Mouse (Mus musculus): ENCODE results near the gene Foxn3.

The Foxn3 gene

DNA sequence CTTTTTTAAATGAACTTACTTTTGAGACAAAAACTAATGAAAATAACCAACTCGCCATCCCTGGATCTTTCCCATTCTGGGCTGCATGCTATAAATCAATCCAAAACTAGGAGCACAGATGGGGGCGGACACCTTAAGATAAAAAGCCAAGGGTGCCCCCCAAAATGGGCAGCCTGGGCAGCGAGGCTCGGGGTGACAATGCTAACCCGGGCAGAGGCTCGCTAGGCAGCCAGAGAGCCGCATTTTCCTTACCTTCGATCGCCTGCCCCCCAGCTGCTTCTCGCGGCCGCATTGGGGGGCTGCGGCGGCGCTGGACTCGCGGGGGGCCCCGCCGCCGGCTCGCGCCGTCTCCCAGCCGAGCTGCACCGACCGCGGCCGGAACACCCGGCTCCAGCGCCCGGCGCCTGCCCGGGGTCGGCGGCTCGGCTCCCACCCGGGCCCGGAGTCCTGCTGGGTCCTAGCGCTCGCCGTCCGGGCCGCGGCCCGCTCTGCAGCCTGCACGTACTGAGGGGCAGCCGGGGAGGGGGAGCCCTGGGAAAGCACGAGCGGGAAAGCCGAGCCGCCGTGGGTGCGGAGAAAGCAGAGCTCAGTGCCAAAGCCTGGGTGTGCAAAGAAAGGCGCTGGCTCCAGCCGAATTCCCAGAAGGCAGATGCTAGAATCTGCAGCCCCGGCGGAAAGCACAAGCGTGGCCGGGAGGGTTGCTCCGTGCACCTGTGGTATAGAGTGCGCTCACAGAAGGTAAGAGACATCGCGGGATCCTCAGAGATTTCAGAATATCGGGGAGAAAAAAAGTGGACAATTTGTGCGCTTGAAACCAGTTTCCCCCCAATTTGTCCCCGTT, at the start of gene Foxn3:
Foxn3 (minus strand) TSS at position 364 of the 841 bp plus-strand sequence.
- DNase-seq (ENCODE audit: inconsistent age in 2 of 2, low spot score in 1 of 2) = peak; percentile 82 to 89

DNA sequence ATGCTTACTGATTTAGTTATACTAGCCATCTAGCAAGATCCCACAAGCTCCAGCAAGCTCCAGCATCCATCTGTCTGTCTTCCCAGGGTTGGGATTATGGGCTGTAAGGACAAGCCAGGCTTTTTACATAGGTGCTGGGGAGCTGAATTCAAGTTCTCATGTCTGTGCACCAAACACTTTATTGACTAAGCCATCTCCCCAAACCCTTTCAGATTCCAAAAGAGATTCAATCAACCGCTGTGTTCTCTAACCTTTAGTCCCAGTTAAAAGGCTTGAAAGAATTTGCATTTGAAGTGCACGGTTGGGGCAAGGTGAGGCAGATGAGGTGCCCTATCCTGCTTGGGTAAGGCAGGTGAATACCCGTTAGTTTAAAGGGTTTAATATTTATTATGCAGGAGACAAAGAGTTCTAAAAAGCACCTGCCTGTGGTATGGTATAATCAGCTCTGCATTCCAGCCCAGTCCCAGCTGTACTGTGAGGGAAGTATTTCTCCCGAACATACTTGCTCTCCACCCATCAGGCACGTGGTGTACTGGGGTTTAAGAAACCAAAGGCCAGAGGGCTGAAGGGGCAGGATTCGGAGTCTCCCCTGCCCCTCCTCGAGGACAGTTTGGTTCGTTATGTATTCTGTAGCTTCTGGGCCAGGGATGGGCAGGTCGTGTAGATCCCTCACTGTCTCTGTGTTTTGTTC, 48.9 kb upstream of the Foxn3 start:
- no peak for DNase-seq (ENCODE audit: inconsistent age in 2 of 2, low spot score in 1 of 2)

DNA sequence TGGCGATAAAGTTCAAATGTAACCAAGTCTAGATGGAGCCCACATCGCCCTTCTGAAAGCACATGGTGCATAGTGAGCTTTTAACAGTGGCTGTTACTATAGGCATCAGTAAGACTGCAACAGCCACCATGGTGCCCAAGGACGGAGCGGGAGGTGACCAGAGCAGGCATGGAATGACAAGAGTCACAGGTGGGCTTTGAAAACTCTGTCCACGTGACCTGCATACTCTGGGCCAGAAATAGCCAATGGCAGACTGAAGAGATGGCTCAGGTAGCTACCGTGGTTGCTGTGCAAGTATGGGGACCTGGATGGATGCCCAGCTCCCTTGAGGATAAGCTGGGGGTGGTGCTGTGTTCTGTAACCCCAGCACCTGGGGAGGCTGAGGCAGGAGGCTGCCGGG, 47.5 kb upstream of the Foxn3 start:
- DNase-seq (ENCODE audit: inconsistent age in 2 of 2, low spot score in 1 of 2) = no peak

DNA sequence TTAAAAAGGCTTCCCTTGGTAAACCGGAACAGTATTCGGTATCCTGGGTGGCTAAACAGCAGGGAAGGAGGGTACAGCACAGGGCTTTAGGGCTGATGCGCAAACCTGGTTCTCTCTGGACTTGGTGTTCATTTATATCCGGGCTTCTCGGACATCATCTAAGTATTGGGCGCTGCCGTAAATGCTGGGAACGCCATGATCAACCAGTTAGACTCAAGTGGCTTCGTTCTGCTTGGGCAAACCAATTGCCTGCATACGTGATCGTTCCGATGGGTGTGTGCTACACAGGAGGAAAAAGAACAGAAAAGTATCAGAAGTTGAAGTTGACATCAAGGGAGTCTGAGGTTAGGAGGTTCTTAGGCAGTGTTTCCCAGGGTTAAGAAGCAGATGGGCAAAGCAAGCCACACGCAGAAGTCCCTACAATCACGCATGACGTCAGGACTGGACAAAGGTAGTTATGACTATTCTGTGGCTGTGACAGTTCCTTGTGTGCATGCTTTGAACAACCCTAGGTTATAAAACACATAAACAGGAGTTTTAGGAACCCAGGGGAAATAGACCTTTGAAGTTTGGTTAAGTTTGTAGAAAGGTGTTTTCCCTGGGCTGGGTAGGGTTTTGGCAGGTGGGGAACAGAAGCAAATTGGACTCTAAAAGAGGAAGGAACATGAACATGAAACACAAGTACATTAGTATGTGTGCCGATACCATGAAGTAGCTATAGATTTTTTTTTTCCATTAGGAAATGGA, 46.9 kb upstream of the Foxn3 start:
- no peak for DNase-seq (ENCODE audit: inconsistent age in 2 of 2, low spot score in 1 of 2)

DNA sequence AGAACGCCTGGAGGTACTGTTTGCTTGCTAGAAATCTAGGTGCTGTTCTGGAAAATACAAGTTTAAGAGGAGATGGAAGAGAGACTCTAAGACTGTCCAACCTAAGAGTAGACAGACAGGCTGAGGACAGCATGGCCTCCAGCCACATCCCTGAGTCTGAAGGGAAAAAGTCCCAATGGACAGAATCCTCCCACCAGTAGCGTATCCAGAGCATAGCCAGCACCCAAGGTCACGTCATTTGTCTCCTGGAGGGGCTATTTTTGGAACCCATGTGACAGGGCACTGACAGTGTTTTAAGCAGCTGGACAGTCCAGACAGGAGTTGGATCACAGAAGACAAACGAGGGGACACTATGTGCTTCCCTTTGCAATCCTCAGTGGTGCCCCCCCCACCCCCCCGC, 46.3 kb upstream of the Foxn3 start:
- DNase-seq (ENCODE audit: inconsistent age in 2 of 2, low spot score in 1 of 2) = peak; percentile 64 to 77

DNA sequence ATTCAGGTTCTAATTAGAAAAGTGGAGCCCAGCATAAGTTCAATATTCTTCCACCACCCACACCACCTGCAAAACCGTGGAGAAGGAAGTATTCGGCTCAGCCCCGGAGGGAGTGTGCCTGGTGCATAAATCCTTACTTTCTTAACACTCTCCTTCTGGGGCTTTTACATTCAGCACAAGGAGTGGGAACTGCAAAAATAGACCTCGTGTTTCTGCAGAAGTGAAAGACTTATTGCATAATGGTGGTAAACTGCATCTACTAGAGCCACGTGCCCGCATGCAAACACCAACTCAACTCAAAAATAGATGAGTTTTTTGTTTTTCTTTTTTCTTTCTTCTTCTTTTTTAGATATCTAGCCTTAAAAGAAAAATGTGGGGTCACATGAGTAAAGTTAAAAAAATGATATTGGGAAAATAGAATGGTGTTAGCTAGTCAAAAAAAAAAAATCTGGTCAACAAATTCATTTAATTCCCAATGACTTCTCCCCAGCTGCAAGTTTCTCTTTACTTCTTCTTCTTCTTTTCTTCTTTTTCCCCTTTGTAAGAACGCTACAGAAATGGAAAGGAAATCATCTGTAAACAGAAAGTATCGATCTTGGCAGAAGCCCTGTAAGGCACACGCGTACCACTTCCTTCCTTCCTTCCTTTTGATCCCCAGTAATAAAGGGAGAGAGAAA, 45.0 kb upstream of the Foxn3 start:
- DNase-seq (ENCODE audit: inconsistent age in 2 of 2, low spot score in 1 of 2) = no peak

DNA sequence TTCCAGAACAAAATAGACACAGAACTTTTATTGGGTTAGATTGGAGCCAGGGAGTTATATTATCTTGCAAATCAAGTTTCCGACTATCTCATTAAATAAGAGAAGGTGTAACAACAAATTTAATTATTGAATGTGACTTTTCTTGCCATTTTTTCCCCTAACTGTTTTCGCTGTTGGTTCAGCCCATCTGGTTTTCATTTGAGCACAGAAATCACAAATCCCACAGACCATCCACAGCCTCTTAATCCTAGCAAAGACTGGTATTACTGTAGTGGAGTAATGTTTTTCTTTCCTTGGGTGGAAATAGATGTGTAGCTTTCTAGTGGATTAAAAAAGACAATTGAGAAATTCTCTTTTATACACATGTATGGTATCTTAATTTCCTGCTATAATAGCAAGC, 40.0 kb upstream of the Foxn3 start:
- DNase-seq (ENCODE audit: inconsistent age in 2 of 2, low spot score in 1 of 2) = no peak

DNA sequence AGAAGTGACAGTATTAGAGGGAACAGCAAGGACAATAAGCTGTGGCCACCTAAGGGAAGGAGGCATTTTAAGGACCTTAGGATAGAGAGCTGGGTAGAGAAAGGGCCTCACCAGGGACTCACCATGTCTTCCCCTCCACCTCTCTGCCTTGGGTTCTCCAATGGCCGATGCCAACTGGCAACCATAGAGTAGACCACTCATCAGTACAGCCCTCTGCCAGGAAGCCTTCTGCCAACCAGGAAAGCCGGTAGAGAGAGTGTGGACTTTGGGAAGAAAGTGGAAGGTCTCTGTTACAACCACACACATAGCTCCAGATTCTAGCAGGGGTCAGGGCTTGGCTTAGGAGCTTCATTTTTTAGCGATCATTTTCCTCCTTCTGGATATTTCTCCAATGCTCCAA, 38.5 kb upstream of the Foxn3 start:
- DNase-seq (ENCODE audit: inconsistent age in 2 of 2, low spot score in 1 of 2) = no peak

DNA sequence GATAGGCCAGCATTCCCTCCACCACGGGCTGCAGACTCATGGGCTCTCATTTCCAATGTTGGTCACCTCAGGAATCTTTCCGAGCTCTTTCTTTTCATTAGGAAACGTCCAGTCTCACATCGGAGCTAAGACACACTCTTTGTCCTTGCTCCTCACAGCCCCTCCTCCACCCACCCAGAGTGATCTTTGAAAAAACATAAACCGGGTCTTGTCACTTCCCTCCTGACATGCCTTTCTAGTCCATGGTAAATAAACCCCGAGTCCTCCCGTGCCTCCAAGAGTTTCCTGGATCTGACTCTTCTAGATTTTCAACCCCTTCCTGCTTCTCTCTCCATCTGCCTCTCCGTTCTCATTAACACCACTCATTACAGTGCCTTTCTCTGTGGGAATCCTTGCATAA, 38.0 kb upstream of the Foxn3 start:
- no peak for DNase-seq (ENCODE audit: inconsistent age in 2 of 2, low spot score in 1 of 2)

DNA sequence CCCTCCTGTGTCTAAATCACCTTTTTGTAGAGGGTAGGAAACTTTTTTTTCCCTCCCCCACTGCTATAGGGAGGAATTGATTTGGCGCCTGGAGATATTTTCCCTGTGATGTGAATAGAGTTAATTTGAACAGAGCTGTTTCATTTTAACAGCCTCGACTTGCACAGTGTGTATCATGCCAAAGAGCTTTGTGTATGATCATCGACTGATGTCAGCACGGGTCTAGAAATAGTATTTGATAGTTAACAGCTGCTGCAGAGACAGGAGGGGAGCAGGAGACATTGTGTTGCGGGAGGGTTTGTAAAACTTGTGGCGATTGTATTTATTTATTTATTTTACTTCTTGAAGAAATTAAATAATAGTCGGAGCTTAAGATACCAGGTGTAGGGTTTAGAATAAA, 36.2 kb upstream of the Foxn3 start:
- no peak for DNase-seq (ENCODE audit: inconsistent age in 2 of 2, low spot score in 1 of 2)

DNA sequence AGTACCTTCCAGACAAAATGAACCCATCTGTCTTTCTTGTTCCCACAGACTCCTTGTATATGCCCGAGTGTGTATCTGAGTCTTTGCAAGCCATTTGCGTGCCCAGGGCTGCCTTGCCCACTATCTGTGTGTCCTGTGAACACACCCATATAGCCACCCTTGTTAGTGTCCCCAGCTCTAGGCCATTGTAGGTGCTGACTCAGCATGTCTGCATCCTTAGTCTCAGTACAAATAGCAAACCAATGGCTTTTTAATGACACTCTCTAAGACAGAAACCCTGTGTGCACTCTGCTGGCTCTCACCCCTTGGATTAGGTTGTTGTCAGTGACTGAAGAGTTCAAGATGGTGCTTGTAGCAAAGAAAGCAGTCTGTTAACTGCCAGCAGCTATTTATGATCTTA, 33.0 kb upstream of the Foxn3 start:
- DNase-seq (ENCODE audit: inconsistent age in 2 of 2, low spot score in 1 of 2) = no peak

DNA sequence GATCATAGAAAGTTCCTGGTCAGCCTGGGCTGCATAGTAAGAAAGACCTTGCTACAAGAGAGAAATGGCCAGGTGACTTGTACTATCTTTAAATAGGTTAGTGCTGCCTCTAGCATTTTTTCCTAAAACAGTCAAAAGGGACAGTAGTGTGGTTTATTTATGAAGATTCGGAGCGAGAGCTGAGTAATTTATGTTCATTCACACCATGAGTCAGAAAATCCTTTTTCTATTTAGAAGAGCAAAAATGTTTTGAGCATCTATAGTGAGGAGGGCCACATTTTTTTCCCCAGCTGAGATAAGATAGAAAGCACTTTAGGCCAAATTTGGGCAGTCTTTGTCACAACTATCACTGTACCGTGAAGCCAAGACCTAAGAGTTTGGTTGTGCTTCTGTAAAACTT, 24.0 kb upstream of the Foxn3 start:
- no peak for DNase-seq (ENCODE audit: inconsistent age in 2 of 2, low spot score in 1 of 2)

DNA sequence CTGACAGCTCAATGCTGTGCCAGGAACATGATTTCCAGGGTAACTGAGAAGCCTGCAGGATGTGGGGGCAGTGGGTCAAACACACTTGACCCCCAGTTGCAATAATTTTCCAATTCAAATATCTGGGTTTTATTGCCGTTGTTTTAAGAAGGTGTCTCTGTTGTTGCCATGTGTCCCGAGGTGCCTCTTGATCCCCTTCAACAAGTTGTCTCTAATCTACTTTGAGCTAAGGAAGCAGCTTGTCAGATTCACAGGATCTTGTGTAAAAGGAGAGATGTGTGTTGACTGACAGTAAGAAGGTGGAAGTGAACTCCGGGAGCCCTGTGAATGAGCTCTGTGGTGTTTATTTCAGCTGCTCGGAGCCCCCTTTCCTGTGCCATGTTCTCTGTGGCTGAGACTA, 16.6 kb upstream of the Foxn3 start:
- no peak for DNase-seq (ENCODE audit: inconsistent age in 2 of 2, low spot score in 1 of 2)

DNA sequence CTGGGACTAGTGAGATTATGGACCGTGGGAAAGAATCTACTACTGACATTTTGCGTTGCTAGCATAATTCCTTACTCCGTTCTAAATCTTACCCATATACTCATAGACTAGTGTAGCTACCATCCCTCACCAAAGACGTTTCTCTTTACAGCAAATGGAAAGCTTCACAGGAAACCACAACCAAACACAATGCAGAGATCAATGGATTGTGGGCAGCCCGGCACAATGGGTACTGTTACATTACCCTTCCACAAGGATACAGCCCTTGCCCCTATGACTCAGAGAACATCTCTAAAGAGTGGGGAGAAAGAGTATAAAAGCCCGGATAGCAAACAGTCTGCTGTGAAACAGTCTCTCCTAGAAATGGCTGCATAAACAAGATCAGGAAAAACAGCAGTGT, 13.3 kb upstream of the Foxn3 start:
- no peak for DNase-seq (ENCODE audit: inconsistent age in 2 of 2, low spot score in 1 of 2)

DNA sequence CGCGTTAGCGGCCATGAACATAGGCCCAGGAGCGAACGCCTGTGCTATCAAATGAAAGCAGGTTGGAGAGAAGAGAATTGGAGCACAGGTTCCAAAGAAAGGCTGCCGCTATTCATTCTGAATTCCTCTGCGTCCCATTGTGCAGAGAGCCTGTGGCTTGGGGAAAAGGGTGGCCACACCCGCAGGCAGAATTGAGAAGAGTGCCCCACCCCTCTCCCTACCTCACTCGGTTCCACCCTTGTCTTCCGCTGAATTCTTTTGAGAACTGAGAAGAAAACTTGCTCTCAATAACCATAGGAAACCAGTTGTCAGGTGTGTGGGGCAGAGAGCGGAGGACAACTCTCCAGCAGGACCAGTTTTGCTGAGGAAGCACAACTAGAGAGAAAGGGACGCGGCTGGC, 10.9 kb upstream of the Foxn3 start:
- DNase-seq (ENCODE audit: inconsistent age in 2 of 2, low spot score in 1 of 2) = no peak

DNA sequence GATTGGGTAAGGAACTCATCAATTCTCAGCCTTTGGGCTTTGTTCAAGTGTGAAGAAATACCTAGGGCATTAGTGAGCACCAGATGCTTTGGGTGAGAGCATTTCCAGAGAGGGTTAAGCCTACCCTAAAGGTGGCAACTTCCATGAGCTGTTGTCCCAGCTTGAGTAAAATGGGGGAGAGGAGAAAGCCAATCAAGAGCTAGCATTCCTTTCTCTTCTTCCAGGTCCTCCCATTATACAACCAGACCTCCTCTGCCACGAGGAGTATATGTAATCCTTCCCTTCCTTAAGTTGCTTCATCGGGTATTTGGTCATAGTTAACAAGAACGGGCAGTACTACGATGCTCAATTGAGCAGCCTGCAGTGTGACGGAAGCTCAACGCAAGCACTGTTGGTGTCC, 9.7 kb upstream of the Foxn3 start:
- no peak for DNase-seq (ENCODE audit: inconsistent age in 2 of 2, low spot score in 1 of 2)

DNA sequence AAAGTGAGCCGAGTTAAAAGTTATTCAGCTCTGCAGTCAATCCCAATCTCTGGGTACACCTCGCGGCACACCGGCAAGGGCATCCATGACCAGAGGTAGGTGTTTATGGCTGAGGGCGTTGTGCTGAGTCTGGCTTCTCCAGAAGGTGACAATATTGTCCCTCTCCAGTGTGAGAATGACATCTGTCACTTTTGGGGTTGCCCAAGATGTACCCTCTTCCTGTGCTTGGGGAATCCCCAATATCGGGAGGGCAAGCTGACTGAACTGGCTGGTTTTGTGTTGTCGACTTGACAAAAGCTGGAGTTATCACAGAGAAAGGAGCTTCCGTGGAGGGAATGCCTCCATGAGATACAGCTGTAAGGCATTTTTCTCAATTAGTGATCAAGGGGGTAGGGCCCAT, 8.6 kb upstream of the Foxn3 start:
- DNase-seq (ENCODE audit: inconsistent age in 2 of 2, low spot score in 1 of 2) = no peak

DNA sequence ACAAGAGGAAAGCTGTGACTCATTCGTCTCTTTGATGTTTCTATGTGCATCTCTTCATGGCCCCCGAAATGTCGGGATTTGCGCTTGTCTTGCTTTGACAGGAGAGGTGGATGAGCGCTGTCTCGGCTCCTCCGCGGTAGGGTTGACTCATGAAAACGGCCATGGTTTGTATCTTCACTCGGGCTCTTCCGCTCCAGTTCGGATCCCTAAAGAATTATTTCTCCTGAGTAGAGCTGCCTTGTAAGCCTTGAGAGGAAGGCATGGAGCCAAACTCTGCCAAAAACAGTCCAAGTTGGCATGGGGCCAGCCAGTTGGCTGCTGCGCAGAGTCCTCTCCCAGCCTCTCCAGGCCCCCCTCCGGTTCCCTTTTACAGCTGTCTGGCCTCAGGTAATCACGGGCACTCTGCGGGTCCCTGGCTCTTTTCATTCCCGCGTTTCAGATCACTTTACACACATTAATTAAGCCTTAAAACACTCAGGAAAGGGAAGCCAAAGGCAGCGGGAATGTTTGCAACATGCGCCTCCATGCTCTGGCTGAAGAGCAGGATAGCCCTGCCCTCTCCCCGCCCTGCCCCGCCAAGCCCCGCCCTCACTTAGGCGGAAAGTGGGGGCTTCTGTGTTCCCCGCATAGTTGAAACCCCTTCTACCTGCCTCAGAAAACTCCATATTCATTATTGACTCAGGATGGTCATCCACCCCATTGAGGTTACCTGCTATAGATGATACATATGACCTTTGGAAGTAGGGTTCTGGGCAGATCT, 7.0 kb upstream of the Foxn3 start:
- peak; percentile 73 to 90 for DNase-seq (ENCODE audit: inconsistent age in 2 of 2, low spot score in 1 of 2)

DNA sequence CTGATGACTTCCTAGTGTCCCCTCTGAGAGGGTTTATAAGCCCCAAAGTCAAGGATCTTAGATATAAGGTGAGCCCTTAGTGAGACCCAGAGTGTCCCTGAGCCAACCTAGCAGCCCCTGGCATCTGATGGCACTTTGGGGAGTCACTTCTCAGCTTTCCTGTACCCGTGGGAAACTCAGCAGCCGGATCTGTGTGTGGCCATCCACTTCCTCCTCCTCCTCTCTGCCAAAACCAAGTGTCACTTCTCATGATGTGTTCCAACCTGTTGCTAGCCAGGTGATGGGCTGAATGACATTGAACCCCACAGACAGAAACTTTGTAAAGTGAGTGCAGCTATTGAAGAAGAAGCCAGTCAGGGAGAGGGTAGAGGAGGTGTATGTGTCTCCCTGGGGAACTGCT, 2.2 kb upstream of the Foxn3 start:
- DNase-seq (ENCODE audit: inconsistent age in 2 of 2, low spot score in 1 of 2) = no peak

DNA sequence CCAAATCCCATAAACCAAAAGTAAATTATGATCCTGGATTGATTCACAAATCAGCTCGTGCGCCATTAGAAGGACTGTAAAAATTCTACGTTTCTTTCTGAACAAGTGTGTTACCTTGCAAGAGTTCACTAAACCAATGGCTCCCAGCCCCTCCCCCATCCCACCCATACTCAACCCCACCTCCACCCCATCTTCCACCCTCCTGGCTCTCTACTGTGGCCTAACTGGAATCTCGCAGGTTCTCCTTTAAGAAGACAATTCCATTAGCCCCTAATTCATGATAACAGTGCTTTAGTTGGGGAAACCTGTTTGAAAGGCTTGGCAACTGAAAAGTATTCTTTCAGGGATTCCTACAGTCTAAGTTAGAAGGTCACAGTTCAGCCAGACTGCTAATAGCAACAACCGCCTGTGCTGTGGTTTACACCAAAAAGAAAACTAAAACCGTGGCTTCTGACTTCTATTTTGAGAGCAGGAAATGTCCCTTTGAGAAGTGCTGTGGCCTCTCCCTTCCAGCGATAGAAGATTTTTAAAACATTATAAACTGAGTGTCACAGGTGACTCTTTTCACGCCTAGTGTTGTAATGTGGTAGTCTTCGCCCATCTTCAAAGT, 1.0 kb upstream of the Foxn3 start:
- DNase-seq (ENCODE audit: inconsistent age in 2 of 2, low spot score in 1 of 2) = no peak

Data from adrenal gland, adult (tissue).